Mouse (Mus musculus): ENCODE measurements at regions not wholly inside any gene's neighbourhood (a gene's known extent, or its start where the extent isn't known, plus 50 kb on each side); places are given as distances from the start of the nearest gene placed in this dataset.

- no peak for DNase-seq (ENCODE audit: low spot score)
Measured at GRCm38 (mm10) chr13:101289407-101289806, 456.2 kb upstream of the Slc30a5 start.

GRCm38 (mm10) chr13:101287131-101287530 is 453.9 kb upstream of the Slc30a5 start:
- no peak for DNase-seq (ENCODE audit: low spot score)

- no peak for DNase-seq (ENCODE audit: low spot score)
Measured at GRCm38 (mm10) chr13:101286029-101286917, 453.0 kb upstream of the Slc30a5 start.

GRCm38 (mm10) chr13:101278127-101278526 is 444.9 kb upstream of the Slc30a5 start:
- no peak for DNase-seq (ENCODE audit: low spot score)

- DNase-seq (ENCODE audit: low spot score): no peak
Measured at GRCm38 (mm10) chr13:101276766-101277165, 443.5 kb upstream of the Slc30a5 start.

- no peak for DNase-seq (ENCODE audit: low spot score)
Measured at GRCm38 (mm10) chr13:101274470-101275141, 441.4 kb upstream of the Slc30a5 start.

- DNase-seq (ENCODE audit: low spot score): no peak
Measured at GRCm38 (mm10) chr13:101273321-101273720, 440.1 kb upstream of the Slc30a5 start.

- no peak for DNase-seq (ENCODE audit: low spot score)
Measured at GRCm38 (mm10) chr13:101253698-101254468, 420.7 kb upstream of the Slc30a5 start.

- DNase-seq (ENCODE audit: low spot score): no peak
Measured at GRCm38 (mm10) chr13:101249369-101249768, 416.1 kb upstream of the Slc30a5 start.

GRCm38 (mm10) chr13:101244326-101244725 is 411.1 kb upstream of the Slc30a5 start:
- no peak for DNase-seq (ENCODE audit: low spot score)

- DNase-seq (ENCODE audit: low spot score): no peak
Measured at GRCm38 (mm10) chr13:101238860-101239259, 405.6 kb upstream of the Slc30a5 start.

GRCm38 (mm10) chr13:101237035-101237434 is 403.8 kb upstream of the Slc30a5 start:
- no peak for DNase-seq (ENCODE audit: low spot score)

GRCm38 (mm10) chr13:101235846-101236245 is 402.6 kb upstream of the Slc30a5 start:
- no peak for DNase-seq (ENCODE audit: low spot score)

GRCm38 (mm10) chr13:101235110-101235509 is 401.9 kb upstream of the Slc30a5 start:
- no peak for DNase-seq (ENCODE audit: low spot score)

GRCm38 (mm10) chr13:101234550-101234949 is 401.3 kb upstream of the Slc30a5 start:
- DNase-seq (ENCODE audit: low spot score): no peak

GRCm38 (mm10) chr13:101233843-101234281 is 400.6 kb upstream of the Slc30a5 start:
- DNase-seq (ENCODE audit: low spot score): no peak

- peak; percentile 88 for DNase-seq (ENCODE audit: low spot score)
Measured at GRCm38 (mm10) chr13:101233181-101233842, 400.1 kb upstream of the Slc30a5 start.

GRCm38 (mm10) chr13:101229861-101230260 is 396.6 kb upstream of the Slc30a5 start:
- no peak for DNase-seq (ENCODE audit: low spot score)

- DNase-seq (ENCODE audit: low spot score): no peak
Measured at GRCm38 (mm10) chr13:101225366-101225765, 392.1 kb upstream of the Slc30a5 start.

- DNase-seq (ENCODE audit: low spot score): no peak
Measured at GRCm38 (mm10) chr13:101221331-101222043, 388.3 kb upstream of the Slc30a5 start.

- DNase-seq (ENCODE audit: low spot score): no peak
Measured at GRCm38 (mm10) chr13:101219568-101219967, 386.3 kb upstream of the Slc30a5 start.

All from layer of hippocampus, adult 9-10 months (tissue).